Mouse (Mus musculus): ENCODE data around the gene Zfp62. TPM values are rescaled to one million over a fixed set of nuclear protein-coding genes. Genes with fewer than 3 reads are reported as not detected.

Zfp62 gene
- polyA plus RNA-seq, 1 experiment from 2014 or later: 59.0 TPM

Other genes starting within 250 kb of the Zfp62 start
- 0.14 TPM in 1 of 2 replicates, not detected in the other for gene Olfr56, start 224.4 kb upstream of the Zfp62 start, polyA plus RNA-seq (2014; fragmentation: Nextera tagmentation; extraction: Ambion mirVana)
- gene 9930111J21Rik1, start 223.9 kb upstream of the Zfp62 start, polyA plus RNA-seq (2014; fragmentation: Nextera tagmentation; extraction: Ambion mirVana): 0.17 and 0.54 TPM in 2 replicates
- not detected in 2 replicates for gene Gm12185, start 211.1 kb upstream of the Zfp62 start, polyA plus RNA-seq (2014; fragmentation: Nextera tagmentation; extraction: Ambion mirVana)
- not detected in 2 replicates for gene Tgtp1, start 209.1 kb upstream of the Zfp62 start, polyA plus RNA-seq (2014; fragmentation: Nextera tagmentation; extraction: Ambion mirVana)
- 0.11 and 0.42 TPM in 2 replicates for gene 9930111J21Rik2, start 152.1 kb upstream of the Zfp62 start, polyA plus RNA-seq (2014; fragmentation: Nextera tagmentation; extraction: Ambion mirVana)
- not detected in 2 replicates for gene Tgtp2, start 139.1 kb upstream of the Zfp62 start, polyA plus RNA-seq (2014; fragmentation: Nextera tagmentation; extraction: Ambion mirVana)
- 0.20 and 0.71 TPM in 2 replicates for gene Ifi47, start 126.7 kb upstream of the Zfp62 start, polyA plus RNA-seq (2014; fragmentation: Nextera tagmentation; extraction: Ambion mirVana)
- gene Olfr1396, start 88.4 kb upstream of the Zfp62 start, polyA plus RNA-seq (2014; fragmentation: Nextera tagmentation; extraction: Ambion mirVana): not detected in 2 replicates
- gene Olfr1395, start 61.0 kb upstream of the Zfp62 start, polyA plus RNA-seq (2014; fragmentation: Nextera tagmentation; extraction: Ambion mirVana): not detected in 2 replicates
- not detected in 2 replicates for gene Olfr1394, start 48.9 kb upstream of the Zfp62 start, polyA plus RNA-seq (2014; fragmentation: Nextera tagmentation; extraction: Ambion mirVana)
- gene Btnl9, start 16.1 kb upstream of the Zfp62 start, polyA plus RNA-seq (2014; fragmentation: Nextera tagmentation; extraction: Ambion mirVana): 0.10 TPM in 1 of 2 replicates, not detected in the other
- gene Mgat1, start 40.9 kb downstream of the Zfp62 start, polyA plus RNA-seq (2014; fragmentation: Nextera tagmentation; extraction: Ambion mirVana): 28.7 and 31.0 TPM in 2 replicates
- not detected in 2 replicates for gene Olfr1393, start 75.0 kb downstream of the Zfp62 start, polyA plus RNA-seq (2014; fragmentation: Nextera tagmentation; extraction: Ambion mirVana)
- gene Olfr1392, start 82.0 kb downstream of the Zfp62 start, polyA plus RNA-seq (2014; fragmentation: Nextera tagmentation; extraction: Ambion mirVana): not detected in 2 replicates
- gene Olfr10, start 101.4 kb downstream of the Zfp62 start, polyA plus RNA-seq (2014; fragmentation: Nextera tagmentation; extraction: Ambion mirVana): not detected in 2 replicates
- not detected in 2 replicates for gene Olfr1391, start 119.5 kb downstream of the Zfp62 start, polyA plus RNA-seq (2014; fragmentation: Nextera tagmentation; extraction: Ambion mirVana)
- not detected in 2 replicates for gene Olfr1390, start 131.9 kb downstream of the Zfp62 start, polyA plus RNA-seq (2014; fragmentation: Nextera tagmentation; extraction: Ambion mirVana)
- gene Olfr1389, start 219.8 kb downstream of the Zfp62 start, polyA plus RNA-seq (2014; fragmentation: Nextera tagmentation; extraction: Ambion mirVana): not detected in 2 replicates
- gene Olfr1388, start 233.3 kb downstream of the Zfp62 start, polyA plus RNA-seq (2014; fragmentation: Nextera tagmentation; extraction: Ambion mirVana): 0.07 TPM in 1 of 2 replicates, not detected in the other

Data from hindbrain, embryonic 11.5 days (tissue).